In the genomic region with DNA sequence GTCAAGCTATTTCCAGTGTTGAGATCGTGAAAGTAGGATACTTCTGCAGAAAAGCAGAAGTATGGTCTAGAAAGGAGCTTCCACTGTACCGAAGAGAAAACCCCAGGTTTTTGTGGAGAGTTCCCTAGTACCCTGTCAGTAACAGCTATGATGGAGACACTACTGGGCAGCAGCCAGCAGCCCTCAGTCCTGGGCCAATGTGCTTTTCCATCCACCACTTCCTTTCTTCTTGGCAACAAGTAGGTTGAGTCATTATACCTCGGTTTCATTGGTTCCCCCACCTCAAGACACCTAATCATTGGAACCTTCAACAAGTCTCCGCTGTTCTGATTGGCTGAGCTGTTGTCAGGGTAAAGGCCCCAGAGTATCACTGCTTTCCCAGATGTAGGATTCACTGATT, we compare ENCODE assay signal across 13 mouse cellular contexts.
"Had no signal": no experiment of that assay in that cellular context is flagged by ENCODE, and none has a peak within 500 bp of the region (broad histone marks: within the 10 kb centered on the region; RNA-seq: fewer than 3 reads in every experiment).

No protein-coding gene starts in this region.

- H3K4me1 ChIP-seq: liver, embryonic 12.5 days; megakaryocyte, embryonic 14.5 days; midbrain, embryonic 12.5 days; neural tube, embryonic 15.5 days had no signal

- H3K4me2 ChIP-seq: liver, embryonic 12.5 days; lung, embryonic 15.5 days; midbrain, embryonic 12.5 days; neural tube, embryonic 15.5 days had no signal

- H3K9ac ChIP-seq: liver, embryonic 12.5 days; lung, embryonic 15.5 days; midbrain, embryonic 12.5 days; neural tube, embryonic 15.5 days had no signal

- H3K27ac ChIP-seq: liver, embryonic 12.5 days; lung, embryonic 15.5 days; midbrain, embryonic 12.5 days; neural tube, embryonic 15.5 days had no signal

- H3K27me3 ChIP-seq: liver, embryonic 12.5 days; lung, embryonic 15.5 days; midbrain, embryonic 12.5 days; neural tube, embryonic 15.5 days had no signal

- H3K36me3 ChIP-seq: liver, embryonic 12.5 days; lung, embryonic 15.5 days; midbrain, embryonic 12.5 days; neural tube, embryonic 15.5 days had no signal

- H3K4me3 ChIP-seq: liver, embryonic 12.5 days; lung, embryonic 15.5 days; megakaryocyte, embryonic 14.5 days; midbrain, embryonic 12.5 days; neural tube, embryonic 15.5 days had no signal

- ATAC-seq: liver, embryonic 12.5 days; midbrain, embryonic 16.5 days had no signal

- H3K9me3 ChIP-seq: liver, embryonic 12.5 days; lung, embryonic 15.5 days; midbrain, embryonic 12.5 days; neural tube, embryonic 15.5 days had no signal

- DNase-seq: kidney, adult 18-20 months; kidney, postnatal 14 days; left cerebral cortex, postnatal 4 days; lung, postnatal 36 days; right cerebral cortex, adult 18-20 months; right cerebral cortex, postnatal 25 days; thymus, postnatal 36 days had no signal
